Mouse (Mus musculus) kidney, postnatal 0 days (tissue): ENCODE measurements around the gene Nek7. TPM values are rescaled to one million over a fixed set of nuclear protein-coding genes. Genes with fewer than 3 reads are reported as not detected.

Experiments
- ATAC-seq: fragments of 200-750 bp; cut with Nextera tagmentation; replicated peaks from 2 replicates; pipeline ENCODE4 v1.8.0; 2017; ENCODE audit warnings: low read depth, moderate number of reproducible peaks, moderate TSS enrichment, moderate library complexity; ENCODE audit not compliant: low FRiP score
- DNase-seq: peaks from one replicate; pipeline ENCODE4 v3.0.0-alpha.2; 2016; ENCODE audit warnings: low spot score
- H3K27ac ChIP-seq: fragments of 300-500 bp; sonication (generic); 2 replicates; pipeline ENCODE4 v1.5.1; 2014; ENCODE audit warnings: mild to moderate bottlenecking
- H3K27me3 ChIP-seq: fragments of 300-500 bp; sonication (generic); 2 replicates; pipeline ENCODE4 v1.6.1; 2014; ENCODE audit warnings: low read length, mixed read lengths; ENCODE audit not compliant: insufficient read depth
- H3K36me3 ChIP-seq: fragments of 300-500 bp; sonication (generic); 2 replicates; pipeline ENCODE4 v1.6.1; 2014; ENCODE audit warnings: low read length, mixed read lengths; ENCODE audit not compliant: insufficient read depth
- H3K4me1 ChIP-seq: fragments of 300-500 bp; sonication (generic); replicated peaks from 2 replicates; pipeline ENCODE4 v1.6.1; 2014; ENCODE audit warnings: antibody characterized with exemption, low read length, mixed read lengths; ENCODE audit not compliant: insufficient read depth
- H3K4me2 ChIP-seq: fragments of 300-500 bp; sonication (generic); 2 replicates; pipeline ENCODE4 v1.6.1; 2014; ENCODE audit warnings: mild to moderate bottlenecking, low read length, moderate library complexity, mixed read lengths
- H3K4me3 ChIP-seq: fragments of 300-500 bp; sonication (generic); replicated peaks from 2 replicates; pipeline ENCODE4 v1.5.1; 2014; ENCODE audit warnings: low read depth, low read length
- H3K9ac ChIP-seq: fragments of 300-500 bp; sonication (generic); 2 replicates; pipeline ENCODE4 v1.6.1; 2014; ENCODE audit warnings: low read depth, low read length
- H3K9me3 ChIP-seq: fragments of 300-500 bp; sonication (generic); replicated peaks from 2 replicates; pipeline ENCODE4 v1.6.1; 2016; ENCODE audit warnings: low read length, inconsistent platforms, mixed read lengths
- CTCF ChIP-seq: IDR thresholded peaks from 2 replicates; pipeline ENCODE4 v1.5.1; 2016; ENCODE audit warnings: antibody characterized with exemption, low read depth, mild to moderate bottlenecking, moderate library complexity
- WGBS: fragments of 180-500 bp; shearing (Covaris S2); extraction: QIAGEN DNeasy Blood & Tissue Kit; methylation state at CpG from one replicate; pipeline ENCODE4 v1.1.7; 2014; 5-methylcytosine and 5-hydroxymethylcytosine counted together
- polyA plus RNA-seq: library from polyadenylated mRNA; unstranded; fragments of >200 nt; fragmentation: Nextera tagmentation; extraction: Ambion mirVana; gene quantifications from 2 replicates; pipeline ENCODE4 v1.2.1, GENCODE M21; 2015

Nek7 gene
- polyA plus RNA-seq, 1 experiment from 2014 or later, result 42.8 TPM

- Histone ChIP-seq H3K9ac (no peak overlapping the region), H3K36me3 (no peaks in the 10 kb centered on the region), H3K9me3 (no peaks in the 10 kb centered on the region), H3K27ac (no peak overlapping the region), H3K4me1 (no peaks in the 10 kb centered on the region), H3K4me2 (no peak overlapping the region), H3K27me3 (no peaks in the 10 kb centered on the region), H3K4me3 (no peak overlapping the region)
- 86% methylated on average over 5 of the region's 5 CpGs for WGBS
- TF ChIP-seq CTCF, result no peak
- ATAC-seq (no peak), DNase-seq (no peak)
Observed at GRCm38 (mm10) chr1:138622831-138623230, 2.9 kb upstream of the Nek7 start.

- ATAC-seq, result no peak
- Histone ChIP-seq H3K4me2 (no peak overlapping the region), H3K9me3 (no peaks in the 10 kb centered on the region), H3K27me3 (no peaks in the 10 kb centered on the region), H3K4me3 (no peak overlapping the region), H3K36me3 (no peaks in the 10 kb centered on the region), H3K4me1 (no peaks in the 10 kb centered on the region; the same call in 1 of the 2 replicates), H3K9ac (no peak overlapping the region), H3K27ac (no peak overlapping the region)
- 76% methylated on average over 3 of the region's 3 CpGs for WGBS
- TF ChIP-seq CTCF, result no peak
- no peak for DNase-seq
Observed at GRCm38 (mm10) chr1:138622431-138622830, 2.5 kb upstream of the Nek7 start.

GRCm38 (mm10) chr1:138619114-138619971 is 598 bp downstream of the Nek7 start:
- DNase-seq (peak; percentile 97), ATAC-seq (peak; percentile 96)
- TF ChIP-seq CTCF, result no peak
- Histone ChIP-seq H3K4me2 (peak overlapping the region; percentile 79), H3K4me3 (peak overlapping the region; percentile 96), H3K27ac (peak overlapping the region; percentile 100), H3K9ac (peak overlapping the region; percentile 96), H3K4me1 (peaks cover 11% of the 10 kb centered on the region; the same call in 1 of the 2 replicates), H3K9me3 (no peaks in the 10 kb centered on the region), H3K36me3 (no peaks in the 10 kb centered on the region), H3K27me3 (no peaks in the 10 kb centered on the region)
- under 1% methylated on average over 59 of the region's 83 CpGs for WGBS

- 0% methylated on average over 11 of the region's 11 CpGs for WGBS
- peak overlapping the region; percentile 100 for H3K27ac ChIP-seq
- H3K4me3 ChIP-seq, result peak overlapping the region; percentile 96
- no peaks in the 10 kb centered on the region for H3K27me3 ChIP-seq
- peak; percentile 56 for TF ChIP-seq CTCF
- H3K9me3 ChIP-seq, result no peaks in the 10 kb centered on the region
- H3K4me1 ChIP-seq, result peaks cover 11% of the 10 kb centered on the region; the same call in 1 of the 2 replicates
- H3K36me3 ChIP-seq, result no peaks in the 10 kb centered on the region
- H3K4me2 ChIP-seq, result peak overlapping the region; percentile 79
- DNase-seq (peak; percentile 95), ATAC-seq (peak; percentile 88)
- H3K9ac ChIP-seq, result peak overlapping the region; percentile 53
Observed at GRCm38 (mm10) chr1:138618012-138618354, 2.0 kb downstream of the Nek7 start.

GRCm38 (mm10) chr1:138617279-138618011 is 2.5 kb downstream of the Nek7 start:
- H3K9me3 ChIP-seq, result no peaks in the 10 kb centered on the region
- H3K4me3 ChIP-seq, result peak overlapping the region; percentile 96
- H3K27ac ChIP-seq, result peak overlapping the region; percentile 100
- peak; percentile 50 for DNase-seq
- no peak for TF ChIP-seq CTCF
- peak overlapping the region; percentile 79 for H3K4me2 ChIP-seq
- H3K4me1 ChIP-seq, result peaks cover 11% of the 10 kb centered on the region; the same call in 1 of the 2 replicates
- H3K27me3 ChIP-seq, result no peaks in the 10 kb centered on the region
- ATAC-seq, result no peak
- peak overlapping the region; percentile 53 for H3K9ac ChIP-seq
- no peaks in the 10 kb centered on the region for H3K36me3 ChIP-seq
- WGBS, result 2% methylated on average over 17 of the region's 17 CpGs

GRCm38 (mm10) chr1:138615388-138615787 is 4.6 kb downstream of the Nek7 start:
- Histone ChIP-seq H3K27me3 (no peaks in the 10 kb centered on the region), H3K4me3 (no peak overlapping the region), H3K27ac (peak overlapping the region; percentile 39; the same call in 1 of the 2 replicates), H3K9me3 (no peaks in the 10 kb centered on the region), H3K4me1 (peaks cover 11% of the 10 kb centered on the region; the same call in 1 of the 2 replicates), H3K36me3 (no peaks in the 10 kb centered on the region), H3K4me2 (no peak overlapping the region), H3K9ac (no peak overlapping the region)
- DNase-seq, result no peak
- no peak for ATAC-seq
- WGBS, result 74% methylated on average over 3 of the region's 3 CpGs
- no peak for TF ChIP-seq CTCF
